Mouse (Mus musculus) cerebellum, adult 8-10 months (tissue): ENCODE results near the gene Sirt5.
A peak's percentile ranks its signal among the peaks of the same experiment; 100 is the strongest.

Source experiments
- DNase-seq: peaks from one replicate; pipeline ENCODE4 v3.0.0; 2022

Gene Sirt5

GRCm38 (mm10) chr13:43364985-43365824, at the start of gene Sirt5:
Gene Sirt5, plus strand, starts transcription at chr13:43365496.
- DNase-seq, result peak; percentile 93

GRCm38 (mm10) chr13:43317411-43317810, 47.9 kb upstream of the Sirt5 start:
- no peak for DNase-seq

DNA sequence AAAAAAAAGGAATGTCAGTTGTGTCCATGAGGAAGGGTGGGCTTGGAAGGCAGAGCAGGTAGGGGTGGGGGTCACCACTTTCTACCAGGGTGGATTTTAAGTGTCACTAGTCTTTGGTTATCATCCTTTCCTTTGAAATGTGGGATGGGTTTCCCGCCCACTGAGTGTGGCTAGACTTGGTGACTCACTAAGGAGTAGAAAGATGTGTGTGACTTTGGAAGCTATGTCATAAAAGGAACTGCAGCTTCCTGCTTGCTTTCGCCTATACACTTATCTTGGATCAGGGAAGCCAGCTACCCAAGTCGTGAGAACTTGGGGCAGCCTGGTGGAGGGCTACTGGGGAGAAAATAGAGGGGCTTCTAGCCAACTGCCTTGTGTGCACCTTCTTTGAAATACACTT, 45.9 kb upstream of the Sirt5 start:
- no peak for DNase-seq

DNA sequence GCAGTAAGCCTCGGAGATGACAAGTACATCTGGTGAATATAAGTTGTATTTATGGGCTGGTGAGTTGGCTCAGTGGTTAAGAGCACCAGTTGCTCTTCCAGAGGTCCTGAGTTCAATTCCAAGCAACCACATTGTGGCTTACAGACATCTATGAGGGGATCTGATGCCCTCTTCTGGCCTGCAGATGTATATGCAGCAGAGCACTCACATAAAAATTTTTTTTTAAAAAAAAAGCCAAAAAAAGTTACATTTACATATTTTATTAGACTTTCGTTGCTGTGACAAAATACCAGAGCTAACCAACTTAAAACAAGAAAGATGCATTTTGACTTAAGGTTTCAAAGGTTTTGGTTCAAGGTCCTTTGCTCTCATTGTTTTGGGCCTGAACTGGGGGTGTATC, 43.8 kb upstream of the Sirt5 start:
- DNase-seq, result no peak

DNA sequence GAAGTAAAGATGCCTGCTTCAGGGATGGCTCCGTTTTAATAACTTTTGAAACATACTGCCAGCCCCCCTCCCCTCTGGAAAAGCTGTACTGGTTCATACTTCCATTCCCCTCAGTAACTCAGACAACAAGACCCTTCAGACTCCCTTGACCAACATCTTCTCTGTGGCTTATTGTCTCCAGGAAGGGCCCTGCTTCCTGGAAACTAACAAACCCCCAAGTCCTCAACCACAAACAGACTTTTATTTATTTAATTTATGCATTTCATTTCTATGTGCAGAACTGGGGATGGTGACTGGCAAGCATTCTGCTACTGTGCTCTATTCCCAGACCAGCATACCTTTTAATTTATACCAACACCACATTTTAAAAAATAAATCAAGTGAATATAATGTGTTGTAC, 39.9 kb upstream of the Sirt5 start:
- DNase-seq, result no peak

DNA sequence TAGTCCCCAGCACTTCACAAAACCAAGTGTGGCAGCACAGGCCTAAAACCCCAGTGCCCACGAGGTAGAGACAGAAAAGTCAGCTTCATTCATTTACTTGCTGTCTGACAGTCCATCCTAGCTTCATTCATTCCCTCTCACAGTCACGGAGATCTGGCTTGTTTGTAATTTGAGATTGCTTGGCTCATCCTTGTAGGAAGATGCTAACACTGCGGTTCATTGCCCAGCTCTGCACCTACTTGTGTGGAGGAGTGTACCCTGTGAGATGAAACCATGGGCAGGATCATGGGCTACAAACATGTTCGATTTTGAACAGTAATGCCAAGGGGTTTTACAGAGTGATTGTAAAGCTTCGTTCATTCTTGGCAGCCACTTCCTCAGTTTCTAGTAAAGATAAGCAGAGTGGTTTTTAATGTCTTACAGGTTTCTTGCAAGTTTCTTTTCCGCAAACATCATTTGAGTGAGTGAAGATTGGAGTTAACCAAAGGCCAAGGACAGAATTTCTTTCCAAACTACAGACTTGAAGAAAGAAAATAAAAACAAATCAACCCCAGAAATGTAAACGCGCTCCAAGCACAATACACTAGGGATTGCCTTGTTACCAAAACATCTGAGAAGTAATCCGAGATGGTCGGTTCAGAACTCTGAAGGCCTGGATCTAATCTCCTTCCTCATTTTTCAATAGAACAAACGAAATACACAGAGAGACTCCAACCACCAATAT, 33.4 kb upstream of the Sirt5 start:
- DNase-seq, result no peak

GRCm38 (mm10) chr13:43332591-43332990, 32.7 kb upstream of the Sirt5 start:
- no peak for DNase-seq

GRCm38 (mm10) chr13:43336425-43337221, 28.7 kb upstream of the Sirt5 start:
- DNase-seq, result no peak

DNA sequence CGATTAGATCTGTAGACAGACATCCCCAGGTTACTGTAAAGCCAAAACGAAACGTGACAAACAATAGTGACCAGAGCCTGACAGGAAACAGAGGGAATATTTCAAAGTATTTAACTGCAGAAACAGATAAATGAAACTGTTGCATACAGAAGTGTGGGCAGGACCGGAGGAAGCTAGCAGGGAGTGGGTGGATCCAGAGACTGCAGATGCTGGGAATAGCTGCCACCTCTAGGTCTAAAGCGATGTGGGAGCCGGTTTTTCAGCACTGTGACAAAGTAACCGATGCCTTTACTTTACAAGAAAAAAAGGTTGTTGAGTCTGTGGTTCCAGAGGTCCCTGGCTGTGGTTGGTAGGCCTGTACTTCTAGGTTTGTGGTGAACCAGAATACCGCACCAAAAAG, 27.3 kb upstream of the Sirt5 start:
- DNase-seq, result no peak

DNA sequence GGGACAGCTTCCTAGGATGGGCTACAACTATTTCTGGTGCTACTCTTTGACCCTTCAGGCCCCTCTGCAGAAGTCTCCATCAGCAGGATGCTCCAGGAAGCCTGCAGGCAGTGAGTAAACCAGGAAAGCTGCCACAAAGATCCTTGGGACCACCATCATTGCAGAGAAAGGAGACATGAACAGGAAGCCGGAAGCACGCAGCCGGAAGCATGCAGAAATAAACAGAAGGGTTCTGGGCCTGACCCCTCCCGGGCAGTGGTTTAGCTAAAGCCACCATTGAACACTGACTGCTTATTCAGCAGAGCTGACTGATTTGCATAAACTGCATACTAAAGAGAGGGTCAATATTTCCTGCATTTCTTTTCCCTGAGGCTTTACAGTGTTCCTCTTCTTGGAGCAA, 26.7 kb upstream of the Sirt5 start:
- DNase-seq, result no peak

GRCm38 (mm10) chr13:43346825-43347224, 18.5 kb upstream of the Sirt5 start:
- DNase-seq, result no peak

DNA sequence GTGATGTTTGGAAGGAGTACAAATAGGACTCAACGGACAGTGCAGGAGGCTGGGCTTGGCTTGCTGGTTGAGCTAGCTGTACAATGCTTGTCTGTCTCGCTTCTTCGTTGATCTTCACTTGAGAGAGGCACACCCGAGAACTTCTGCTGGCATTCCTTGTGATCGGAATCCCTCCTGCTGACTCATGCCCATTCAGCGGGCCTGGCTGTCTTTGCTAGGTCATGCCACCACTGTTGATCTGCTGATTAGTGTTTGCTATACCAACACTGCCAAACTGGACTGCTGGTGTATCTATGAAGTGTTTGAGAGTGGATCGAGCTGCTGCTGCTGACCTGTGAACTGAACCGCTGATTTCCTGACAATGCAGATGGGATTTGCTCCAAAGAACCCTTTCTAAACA, 15.9 kb upstream of the Sirt5 start:
- DNase-seq, result no peak

- no peak for DNase-seq
These were observed 14.7 kb upstream of the Sirt5 start for GRCm38 (mm10) chr13:43350489-43351169.

- no peak for DNase-seq
These were observed 11.9 kb upstream of the Sirt5 start for GRCm38 (mm10) chr13:43353356-43353755.

- DNase-seq, result no peak
These were observed 10.9 kb upstream of the Sirt5 start for GRCm38 (mm10) chr13:43354362-43354761.

DNA sequence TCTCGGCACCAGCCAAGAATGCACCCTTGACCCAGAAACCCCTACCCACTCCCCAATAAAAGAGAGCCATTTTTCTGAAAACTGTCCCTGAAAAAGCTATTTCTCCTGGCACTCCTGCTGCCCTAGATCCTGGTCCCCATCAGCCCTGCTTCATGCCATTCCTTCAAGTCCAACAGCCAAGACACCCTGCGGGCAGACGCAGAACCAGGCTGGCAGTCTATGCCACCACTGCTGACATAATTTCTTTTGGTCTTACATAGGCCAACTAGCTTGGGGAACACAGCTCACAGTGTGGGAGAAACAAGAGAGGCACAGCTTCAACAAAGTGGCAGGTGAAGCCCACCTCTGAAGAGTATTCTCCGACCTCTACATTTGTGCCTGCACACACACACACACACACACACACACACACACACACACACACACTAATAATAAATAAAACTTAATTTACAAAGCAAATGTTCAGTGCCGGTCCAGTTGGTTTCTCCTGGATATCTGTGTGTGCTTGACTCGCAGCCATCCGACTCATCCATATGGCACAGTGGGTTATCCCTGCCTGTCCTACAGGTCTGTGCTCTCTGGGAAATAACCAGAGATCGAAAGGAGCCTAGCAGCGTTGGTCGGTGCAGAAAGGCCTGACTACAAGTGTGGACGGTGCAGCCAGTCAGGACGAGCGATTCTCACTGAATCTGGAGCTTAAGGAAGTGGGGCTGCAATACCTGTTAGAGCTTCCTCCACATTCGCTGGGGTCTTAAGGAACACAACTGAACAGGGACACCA, 8.8 kb upstream of the Sirt5 start:
- peak; percentile 36 for DNase-seq

DNA sequence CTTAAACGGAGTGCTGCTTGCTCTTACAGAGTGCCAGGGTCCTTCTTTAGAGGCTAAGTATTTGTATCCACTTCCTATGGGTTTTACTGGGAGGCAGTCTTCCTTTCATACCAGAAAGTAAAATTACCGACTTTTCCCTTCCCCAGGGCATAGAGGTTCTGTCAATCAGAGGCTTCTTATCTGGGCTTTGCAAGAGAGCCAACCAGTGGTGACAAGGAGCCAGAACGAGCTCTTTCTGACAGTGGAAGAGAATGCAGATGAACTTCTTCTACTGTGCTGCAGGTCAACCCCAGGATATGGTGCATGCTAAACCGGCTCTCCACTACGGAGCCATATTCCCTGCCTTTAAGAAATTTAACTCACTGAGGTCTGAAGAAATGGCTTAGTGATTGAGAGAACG, 4.8 kb upstream of the Sirt5 start:
- no peak for DNase-seq

- DNase-seq, result no peak
These were observed 2.9 kb upstream of the Sirt5 start for GRCm38 (mm10) chr13:43362353-43362752.

- peak; percentile 25 for DNase-seq
These were observed 509 bp downstream of the Sirt5 start for GRCm38 (mm10) chr13:43365825-43366184.

- no peak for DNase-seq
These were observed 4.8 kb downstream of the Sirt5 start for GRCm38 (mm10) chr13:43370063-43370462.

- DNase-seq, result no peak
These were observed 7.6 kb downstream of the Sirt5 start for GRCm38 (mm10) chr13:43372892-43373291.

GRCm38 (mm10) chr13:43374205-43374604, 8.9 kb downstream of the Sirt5 start:
- DNase-seq, result no peak
